Mouse (Mus musculus): Measurements from ENCODE around the gene Isg20l2.
A peak's percentile ranks its signal among the peaks of the same experiment; 100 is the strongest.

DNA sequence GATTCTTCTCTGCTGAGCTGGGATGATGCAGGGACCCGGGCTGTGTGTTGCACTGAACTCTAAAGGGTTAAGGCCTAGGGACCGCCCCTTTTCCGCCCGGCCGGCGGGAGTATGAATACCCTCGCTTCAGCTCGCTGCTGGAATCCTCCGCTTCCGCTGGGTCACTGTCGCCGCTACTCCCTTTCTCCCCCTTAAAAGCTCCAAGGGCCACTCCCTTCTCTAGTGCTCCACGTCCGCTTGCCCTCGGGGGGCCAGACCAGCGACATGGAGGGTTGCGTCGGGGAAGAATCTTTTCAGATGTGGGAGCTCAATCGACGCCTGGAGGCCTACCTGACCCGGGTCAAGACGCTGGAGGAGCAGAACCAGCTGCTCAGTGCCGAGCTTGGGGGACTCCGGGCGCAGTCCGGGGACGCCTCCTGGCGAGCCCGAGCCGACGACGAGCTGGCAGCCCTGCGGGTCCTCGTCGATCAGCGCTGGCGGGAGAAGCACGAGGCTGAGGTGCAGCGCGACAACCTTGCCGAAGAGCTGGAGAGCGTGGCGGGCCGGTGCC is 40.9 kb downstream of the Isg20l2 start, which contains the start of gene Nes:
- TF ChIP-seq CTCF (IDR thresholded peaks at IDR 0.05) (0 out of 2 replicates have a peak, but pooled peaks have one; percentile 3), EP300 (IDR thresholded peaks at IDR 0.05) (0 out of 2 replicates have a peak, but pooled peaks have one; percentile 2)
